Mouse (Mus musculus) forebrain, embryonic 13.5 days (tissue): ENCODE results near the gene Syt2. TPM values are rescaled to one million over a fixed set of nuclear protein-coding genes. Genes with fewer than 3 reads are reported as not detected.

Experiments
- ATAC-seq: fragments of 200-750 bp; cut with Nextera tagmentation; 2 replicates; pipeline ENCODE4 v1.8.0; 2017
- H3K27ac ChIP-seq: fragments of 300-500 bp; sonication (generic); 2 replicates; pipeline ENCODE4 v1.5.1; 2015; ENCODE audit warnings: inconsistent platforms, mild to moderate bottlenecking, moderate library complexity
- H3K27me3 ChIP-seq: fragments of 300-500 bp; sonication (generic); 2 replicates; pipeline ENCODE4 v1.6.1; 2015; ENCODE audit warnings: mild to moderate bottlenecking, inconsistent platforms
- H3K36me3 ChIP-seq: fragments of 300-500 bp; sonication (generic); 2 replicates; pipeline ENCODE4 v1.6.1; 2015; ENCODE audit warnings: mild to moderate bottlenecking, inconsistent platforms; ENCODE audit not compliant: poor library complexity, severe bottlenecking
- H3K4me1 ChIP-seq: fragments of 300-500 bp; sonication (generic); 2 replicates; pipeline ENCODE4 v1.6.1; 2015; ENCODE audit warnings: inconsistent platforms
- H3K4me2 ChIP-seq: fragments of 300-500 bp; sonication (generic); 2 replicates; pipeline ENCODE4 v1.6.1; 2015; ENCODE audit warnings: inconsistent platforms, mild to moderate bottlenecking, moderate library complexity
- H3K4me3 ChIP-seq: fragments of 300-500 bp; sonication (generic); 2 replicates; pipeline ENCODE4 v1.5.1; 2015; ENCODE audit warnings: mild to moderate bottlenecking, inconsistent platforms
- H3K9ac ChIP-seq: fragments of 300-500 bp; sonication (generic); 2 replicates; pipeline ENCODE4 v1.6.1; 2015; ENCODE audit warnings: mild to moderate bottlenecking, inconsistent platforms
- H3K9me3 ChIP-seq: fragments of 300-500 bp; sonication (generic); replicated peaks from 2 replicates; pipeline ENCODE4 v1.6.1; 2016; ENCODE audit warnings: inconsistent platforms
- WGBS: fragments of 180-500 bp; shearing (Covaris S2); methylation state at CpG from one replicate; pipeline ENCODE4 v1.1.7; 2015; 5-methylcytosine and 5-hydroxymethylcytosine counted together
- polyA plus RNA-seq: library from polyadenylated mRNA; unstranded; fragments of >200 nt; fragmentation: Nextera tagmentation; extraction: Ambion mirVana; gene quantifications from 2 replicates; pipeline ENCODE4 v1.2.1, GENCODE M21; 2015

The Syt2 gene
- polyA plus RNA-seq, 1 experiment from 2014 or later = 1.1 TPM

- WGBS = 92% methylated on average over 7 of the region's 7 CpGs
- H3K4me1 ChIP-seq = no peaks in the 10 kb centered on the region
- H3K9me3 ChIP-seq = no peaks in the 10 kb centered on the region
- no peak for ATAC-seq
- no peak overlapping the region for H3K4me3 ChIP-seq
- H3K36me3 ChIP-seq = peaks cover 43% of the 10 kb centered on the region
- no peak overlapping the region for H3K27ac ChIP-seq
- H3K4me2 ChIP-seq = no peak overlapping the region
- H3K27me3 ChIP-seq = no peaks in the 10 kb centered on the region
- H3K9ac ChIP-seq = no peak overlapping the region
Observed at GRCm38 (mm10) chr1:134771999-134772398, 125.5 kb downstream of the Syt2 start.

GRCm38 (mm10) chr1:134772821-134773220 is 126.3 kb downstream of the Syt2 start:
- WGBS = 88% methylated on average over 3 of the region's 3 CpGs
- no peak overlapping the region for H3K4me3 ChIP-seq

GRCm38 (mm10) chr1:134773256-134773655 is 126.8 kb downstream of the Syt2 start:
- no peaks in the 10 kb centered on the region for H3K27me3 ChIP-seq
- H3K9ac ChIP-seq = no peak overlapping the region
- H3K4me2 ChIP-seq = no peak overlapping the region
- peaks cover 35% of the 10 kb centered on the region for H3K36me3 ChIP-seq
- no peak for ATAC-seq
- no peak overlapping the region for H3K27ac ChIP-seq
- H3K4me1 ChIP-seq = no peaks in the 10 kb centered on the region
- 53% methylated on average over 12 of the region's 12 CpGs for WGBS
- H3K9me3 ChIP-seq = no peaks in the 10 kb centered on the region
- no peak overlapping the region for H3K4me3 ChIP-seq

More at GRCm38 (mm10) chr1:134772821-134773220, 126.3 kb downstream of the Syt2 start:
- Histone ChIP-seq H3K9ac (no peak overlapping the region), H3K9me3 (no peaks in the 10 kb centered on the region), H3K27me3 (no peaks in the 10 kb centered on the region), H3K27ac (no peak overlapping the region), H3K36me3 (peaks cover 37% of the 10 kb centered on the region), H3K4me2 (no peak overlapping the region), H3K4me1 (no peaks in the 10 kb centered on the region)
- no peak for ATAC-seq

- no peak for ATAC-seq
- no peak overlapping the region for H3K4me3 ChIP-seq
- no peaks in the 10 kb centered on the region for H3K9me3 ChIP-seq
- H3K4me1 ChIP-seq = no peaks in the 10 kb centered on the region
- H3K4me2 ChIP-seq = no peak overlapping the region
- 59% methylated on average over 2 of the region's 2 CpGs for WGBS
- H3K9ac ChIP-seq = no peak overlapping the region
- no peaks in the 10 kb centered on the region for H3K27me3 ChIP-seq
- peaks cover 35% of the 10 kb centered on the region for H3K36me3 ChIP-seq
- H3K27ac ChIP-seq = no peak overlapping the region
Observed at GRCm38 (mm10) chr1:134774247-134774646, 127.8 kb downstream of the Syt2 start.

- Histone ChIP-seq H3K4me3 (no peak overlapping the region), H3K27ac (no peak overlapping the region), H3K4me2 (no peak overlapping the region), H3K9ac (no peak overlapping the region), H3K9me3 (no peaks in the 10 kb centered on the region), H3K4me1 (no peaks in the 10 kb centered on the region), H3K27me3 (no peaks in the 10 kb centered on the region), H3K36me3 (peaks cover 35% of the 10 kb centered on the region)
- 51% methylated on average over 6 of the region's 6 CpGs for WGBS
- no peak for ATAC-seq
Observed at GRCm38 (mm10) chr1:134774728-134775287, 128.3 kb downstream of the Syt2 start.

GRCm38 (mm10) chr1:134775631-134776030 is 129.2 kb downstream of the Syt2 start:
- Histone ChIP-seq H3K9me3 (no peaks in the 10 kb centered on the region), H3K27me3 (no peaks in the 10 kb centered on the region), H3K36me3 (peaks cover 35% of the 10 kb centered on the region), H3K27ac (no peak overlapping the region), H3K4me3 (no peak overlapping the region), H3K9ac (no peak overlapping the region), H3K4me1 (no peaks in the 10 kb centered on the region), H3K4me2 (no peak overlapping the region)
- ATAC-seq = no peak
- WGBS = 59% methylated on average over 3 of the region's 3 CpGs

GRCm38 (mm10) chr1:134777201-134777885 is 130.9 kb downstream of the Syt2 start:
- WGBS = 86% methylated on average over 9 of the region's 12 CpGs
- Histone ChIP-seq H3K36me3 (peaks cover 27% of the 10 kb centered on the region), H3K4me1 (no peaks in the 10 kb centered on the region), H3K27me3 (no peaks in the 10 kb centered on the region), H3K4me3 (no peak overlapping the region), H3K9ac (no peak overlapping the region), H3K4me2 (no peak overlapping the region), H3K27ac (no peak overlapping the region), H3K9me3 (no peaks in the 10 kb centered on the region)
- ATAC-seq = no peak

- WGBS = 40% methylated on average over 13 of the region's 13 CpGs
- Histone ChIP-seq H3K27ac (no peak overlapping the region), H3K4me1 (no peaks in the 10 kb centered on the region), H3K4me3 (no peak overlapping the region), H3K9ac (no peak overlapping the region), H3K9me3 (no peaks in the 10 kb centered on the region), H3K36me3 (peaks cover 27% of the 10 kb centered on the region), H3K4me2 (no peak overlapping the region), H3K27me3 (no peaks in the 10 kb centered on the region)
- no peak for ATAC-seq
Observed at GRCm38 (mm10) chr1:134777936-134778548, 131.6 kb downstream of the Syt2 start.

- Histone ChIP-seq H3K9ac (no peak overlapping the region), H3K4me2 (no peak overlapping the region), H3K4me3 (no peak overlapping the region), H3K27me3 (no peaks in the 10 kb centered on the region), H3K4me1 (no peaks in the 10 kb centered on the region), H3K9me3 (no peaks in the 10 kb centered on the region), H3K27ac (no peak overlapping the region), H3K36me3 (no peaks in the 10 kb centered on the region)
- no peak for ATAC-seq
- WGBS = 90% methylated on average over 5 of the region's 5 CpGs
Observed at GRCm38 (mm10) chr1:134782797-134783196, 136.3 kb downstream of the Syt2 start.

GRCm38 (mm10) chr1:134783958-134784357 is 137.5 kb downstream of the Syt2 start:
- ATAC-seq = no peak
- Histone ChIP-seq H3K9me3 (no peaks in the 10 kb centered on the region), H3K27me3 (no peaks in the 10 kb centered on the region), H3K4me1 (peaks cover 3% of the 10 kb centered on the region; the same call in 1 of the 2 replicates), H3K4me3 (no peak overlapping the region), H3K36me3 (no peaks in the 10 kb centered on the region), H3K9ac (no peak overlapping the region), H3K27ac (no peak overlapping the region), H3K4me2 (no peak overlapping the region)
- 85% methylated on average over 4 of the region's 4 CpGs for WGBS

GRCm38 (mm10) chr1:134784481-134784880 is 138.0 kb downstream of the Syt2 start:
- ATAC-seq = no peak
- Histone ChIP-seq H3K4me3 (no peak overlapping the region), H3K4me1 (peaks cover 3% of the 10 kb centered on the region; the same call in 1 of the 2 replicates), H3K9me3 (no peaks in the 10 kb centered on the region), H3K4me2 (no peak overlapping the region), H3K9ac (no peak overlapping the region), H3K27me3 (no peaks in the 10 kb centered on the region), H3K36me3 (no peaks in the 10 kb centered on the region), H3K27ac (no peak overlapping the region)
- WGBS = 81% methylated on average over 6 of the region's 6 CpGs

GRCm38 (mm10) chr1:134784911-134785310 is 138.4 kb downstream of the Syt2 start:
- ATAC-seq = no peak
- no peak overlapping the region for H3K9ac ChIP-seq
- H3K9me3 ChIP-seq = no peaks in the 10 kb centered on the region
- H3K4me1 ChIP-seq = peaks cover 3% of the 10 kb centered on the region; the same call in 1 of the 2 replicates
- no peak overlapping the region for H3K4me2 ChIP-seq
- no peak overlapping the region for H3K27ac ChIP-seq
- H3K4me3 ChIP-seq = no peak overlapping the region
- no peaks in the 10 kb centered on the region for H3K36me3 ChIP-seq
- 93% methylated on average over 1 of the region's 1 CpGs for WGBS
- no peaks in the 10 kb centered on the region for H3K27me3 ChIP-seq
